Mouse (Mus musculus) stomach, embryonic 14.5 days (tissue): ENCODE data around the gene Gpr61. TPM values are rescaled to one million over a fixed set of nuclear protein-coding genes. Genes with fewer than 3 reads are reported as not detected.

Source experiments
- ATAC-seq: fragments of 200-750 bp; cut with Nextera tagmentation; 2 replicates; pipeline ENCODE4 v1.8.0; 2017; ENCODE audit warnings: low read depth, moderate TSS enrichment; ENCODE audit not compliant: insufficient number of reproducible peaks, insufficient read depth, low FRiP score
- H3K27ac ChIP-seq: fragments of 300-500 bp; sonication (generic); 2 replicates; pipeline ENCODE4 v1.5.1; 2014; ENCODE audit warnings: mild to moderate bottlenecking, low read length, moderate library complexity, mixed read lengths
- H3K27me3 ChIP-seq: fragments of 300-500 bp; sonication (generic); 2 replicates; pipeline ENCODE4 v1.6.1; 2014; ENCODE audit warnings: low read length, control low read depth, mixed read lengths; ENCODE audit not compliant: control insufficient read depth, insufficient read depth
- H3K36me3 ChIP-seq: fragments of 300-500 bp; sonication (generic); 2 replicates; pipeline ENCODE4 v1.6.1; 2014; ENCODE audit warnings: mild to moderate bottlenecking, control low read depth, low read length, moderate library complexity, mixed read lengths; ENCODE audit not compliant: control insufficient read depth, insufficient read depth
- H3K4me1 ChIP-seq: fragments of 300-500 bp; sonication (generic); 2 replicates; pipeline ENCODE4 v1.6.1; 2014; ENCODE audit warnings: low read length, control low read depth, mixed read lengths; ENCODE audit not compliant: control insufficient read depth, insufficient read depth
- H3K4me2 ChIP-seq: fragments of 300-500 bp; sonication (generic); replicated peaks from 2 replicates; pipeline ENCODE4 v1.6.1; 2014; ENCODE audit warnings: low read depth, low read length, control low read depth
- H3K4me3 ChIP-seq: fragments of 300-500 bp; sonication (generic); 2 replicates; pipeline ENCODE4 v1.5.1; 2014; ENCODE audit warnings: low read depth, low read length, control low read depth
- H3K9ac ChIP-seq: fragments of 300-500 bp; sonication (generic); replicated peaks from 2 replicates; pipeline ENCODE4 v1.6.1; 2014; ENCODE audit warnings: low read depth, mild to moderate bottlenecking, control low read depth, low read length, moderate library complexity, mixed read lengths
- H3K9me3 ChIP-seq: fragments of 300-500 bp; sonication (generic); 2 replicates; pipeline ENCODE4 v1.6.1; 2016; ENCODE audit warnings: low read depth, low read length, control low read depth; ENCODE audit not compliant: control insufficient read depth
- WGBS: fragments of 180-500 bp; shearing (Covaris S2); extraction: QIAGEN DNeasy Blood & Tissue Kit; methylation state at CpG from one replicate; pipeline ENCODE4 v1.1.7; 2014; 5-methylcytosine and 5-hydroxymethylcytosine counted together
- polyA plus RNA-seq: library from polyadenylated mRNA; unstranded; fragments of >200 nt; fragmentation: Nextera tagmentation; extraction: Ambion mirVana; gene quantifications from 2 replicates; pipeline ENCODE4 v1.2.1, GENCODE M21; 2014

Gpr61 gene
- polyA plus RNA-seq, 1 experiment from 2014 or later = 0.26 TPM

- Histone ChIP-seq H3K4me3 (no peak overlapping the region), H3K9me3 (no peaks in the 10 kb centered on the region), H3K36me3 (no peaks in the 10 kb centered on the region), H3K27me3 (no peaks in the 10 kb centered on the region), H3K27ac (no peak overlapping the region), H3K4me1 (0 out of 2 replicates have a peak, but pooled peaks cover 4% of the 10 kb centered on the region), H3K9ac (no peak overlapping the region), H3K4me2 (no peak overlapping the region)
- 93% methylated on average over 4 of the region's 4 CpGs for WGBS
- no peak for ATAC-seq
Observed at GRCm38 (mm10) chr3:108129804-108130203, 24.9 kb downstream of the Gpr61 start.

DNA sequence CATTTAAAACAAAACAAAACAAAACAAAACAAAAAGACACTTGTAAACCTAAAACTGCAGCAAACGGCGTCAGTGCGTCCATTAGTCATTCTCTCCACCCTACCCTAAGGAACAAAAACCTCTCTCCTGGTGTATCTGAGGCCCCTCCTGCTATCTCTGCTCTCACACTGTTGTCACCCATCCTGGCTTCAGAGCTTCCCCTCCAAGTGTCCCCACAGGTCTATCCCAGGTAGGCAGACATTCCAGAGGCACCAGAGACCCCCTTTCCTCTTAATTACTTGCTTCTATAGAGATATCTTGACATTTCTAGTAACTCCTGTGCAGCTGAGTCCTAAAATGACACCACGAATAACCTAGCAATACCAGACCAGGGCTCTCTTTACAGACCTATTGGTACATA is 25.3 kb downstream of the Gpr61 start:
- H3K9me3 ChIP-seq = no peaks in the 10 kb centered on the region
- H3K9ac ChIP-seq = no peak overlapping the region
- H3K36me3 ChIP-seq = no peaks in the 10 kb centered on the region
- H3K4me2 ChIP-seq = no peak overlapping the region
- 84% methylated on average over 4 of the region's 4 CpGs for WGBS
- no peaks in the 10 kb centered on the region for H3K27me3 ChIP-seq
- H3K4me3 ChIP-seq = no peak overlapping the region
- ATAC-seq = no peak
- 0 out of 2 replicates have a peak, but pooled peaks cover 4% of the 10 kb centered on the region for H3K4me1 ChIP-seq
- no peak overlapping the region for H3K27ac ChIP-seq

GRCm38 (mm10) chr3:108128520-108128919 is 26.2 kb downstream of the Gpr61 start:
- WGBS = 68% methylated on average over 5 of the region's 5 CpGs

GRCm38 (mm10) chr3:108126327-108126726 is 28.4 kb downstream of the Gpr61 start:
- no peaks in the 10 kb centered on the region for H3K27me3 ChIP-seq
- peaks cover 17% of the 10 kb centered on the region for H3K36me3 ChIP-seq
- no peak overlapping the region for H3K9ac ChIP-seq
- no peak for ATAC-seq
- H3K4me3 ChIP-seq = no peak overlapping the region
- no peak overlapping the region for H3K27ac ChIP-seq
- 0 out of 2 replicates have a peak, but pooled peaks cover 4% of the 10 kb centered on the region for H3K4me1 ChIP-seq
- no peak overlapping the region for H3K4me2 ChIP-seq
- no peaks in the 10 kb centered on the region for H3K9me3 ChIP-seq
- WGBS = 82% methylated on average over 3 of the region's 3 CpGs

More at GRCm38 (mm10) chr3:108128520-108128919, 26.2 kb downstream of the Gpr61 start:
- H3K4me3 ChIP-seq = no peak overlapping the region
- no peak overlapping the region for H3K4me2 ChIP-seq
- no peak for ATAC-seq
- no peaks in the 10 kb centered on the region for H3K27me3 ChIP-seq
- 0 out of 2 replicates have a peak, but pooled peaks cover 4% of the 10 kb centered on the region for H3K4me1 ChIP-seq
- H3K9me3 ChIP-seq = no peaks in the 10 kb centered on the region
- no peaks in the 10 kb centered on the region for H3K36me3 ChIP-seq
- no peak overlapping the region for H3K27ac ChIP-seq
- H3K9ac ChIP-seq = no peak overlapping the region

DNA sequence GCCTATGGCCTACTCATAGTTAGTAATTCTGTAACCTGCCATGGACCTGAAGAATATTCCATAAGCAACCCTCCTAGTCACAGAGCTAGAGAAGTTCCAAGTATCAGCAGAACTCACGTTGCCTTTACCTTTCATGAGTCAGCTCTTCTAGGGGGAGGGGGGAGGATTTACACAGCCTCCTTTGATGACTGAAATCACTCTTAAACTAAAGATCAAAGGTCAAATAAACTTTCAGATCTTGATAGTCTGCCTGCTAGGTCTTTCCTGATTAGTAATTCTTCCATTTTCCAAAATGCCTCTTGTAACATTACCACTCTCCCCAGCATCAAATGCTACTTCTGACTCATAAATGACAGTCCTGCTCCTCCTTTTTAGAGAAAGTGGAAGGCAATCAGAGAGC is 30.6 kb downstream of the Gpr61 start:
- Histone ChIP-seq H3K4me3 (no peak overlapping the region), H3K4me2 (no peak overlapping the region), H3K9me3 (no peaks in the 10 kb centered on the region), H3K36me3 (peaks cover 29% of the 10 kb centered on the region), H3K27ac (no peak overlapping the region), H3K4me1 (no peaks in the 10 kb centered on the region), H3K27me3 (no peaks in the 10 kb centered on the region), H3K9ac (no peak overlapping the region)
- ATAC-seq = no peak
- 44% methylated on average over 1 of the region's 1 CpGs for WGBS

GRCm38 (mm10) chr3:108123242-108123641 is 31.4 kb downstream of the Gpr61 start:
- no peak overlapping the region for H3K27ac ChIP-seq
- no peak for ATAC-seq
- no peak overlapping the region for H3K4me3 ChIP-seq
- no peaks in the 10 kb centered on the region for H3K9me3 ChIP-seq
- peaks cover 34% of the 10 kb centered on the region for H3K36me3 ChIP-seq
- H3K27me3 ChIP-seq = no peaks in the 10 kb centered on the region
- WGBS = 88% methylated on average over 5 of the region's 5 CpGs
- no peaks in the 10 kb centered on the region for H3K4me1 ChIP-seq
- H3K4me2 ChIP-seq = no peak overlapping the region
- no peak overlapping the region for H3K9ac ChIP-seq

- no peaks in the 10 kb centered on the region for H3K27me3 ChIP-seq
- H3K4me2 ChIP-seq = no peak overlapping the region
- H3K36me3 ChIP-seq = peaks cover 44% of the 10 kb centered on the region
- H3K9ac ChIP-seq = no peak overlapping the region
- WGBS = 77% methylated on average over 3 of the region's 3 CpGs
- H3K9me3 ChIP-seq = no peaks in the 10 kb centered on the region
- H3K27ac ChIP-seq = no peak overlapping the region
- H3K4me3 ChIP-seq = no peak overlapping the region
- ATAC-seq = no peak
- no peaks in the 10 kb centered on the region for H3K4me1 ChIP-seq
Observed at GRCm38 (mm10) chr3:108121101-108121500, 33.6 kb downstream of the Gpr61 start.

GRCm38 (mm10) chr3:108117465-108117864 is 37.2 kb downstream of the Gpr61 start:
- ATAC-seq = no peak
- Histone ChIP-seq H3K27ac (no peak overlapping the region), H3K9ac (no peak overlapping the region), H3K4me3 (no peak overlapping the region), H3K9me3 (no peaks in the 10 kb centered on the region), H3K27me3 (no peaks in the 10 kb centered on the region), H3K4me2 (no peak overlapping the region), H3K36me3 (peaks cover 51% of the 10 kb centered on the region), H3K4me1 (no peaks in the 10 kb centered on the region)
- 78% methylated on average over 6 of the region's 6 CpGs for WGBS

DNA sequence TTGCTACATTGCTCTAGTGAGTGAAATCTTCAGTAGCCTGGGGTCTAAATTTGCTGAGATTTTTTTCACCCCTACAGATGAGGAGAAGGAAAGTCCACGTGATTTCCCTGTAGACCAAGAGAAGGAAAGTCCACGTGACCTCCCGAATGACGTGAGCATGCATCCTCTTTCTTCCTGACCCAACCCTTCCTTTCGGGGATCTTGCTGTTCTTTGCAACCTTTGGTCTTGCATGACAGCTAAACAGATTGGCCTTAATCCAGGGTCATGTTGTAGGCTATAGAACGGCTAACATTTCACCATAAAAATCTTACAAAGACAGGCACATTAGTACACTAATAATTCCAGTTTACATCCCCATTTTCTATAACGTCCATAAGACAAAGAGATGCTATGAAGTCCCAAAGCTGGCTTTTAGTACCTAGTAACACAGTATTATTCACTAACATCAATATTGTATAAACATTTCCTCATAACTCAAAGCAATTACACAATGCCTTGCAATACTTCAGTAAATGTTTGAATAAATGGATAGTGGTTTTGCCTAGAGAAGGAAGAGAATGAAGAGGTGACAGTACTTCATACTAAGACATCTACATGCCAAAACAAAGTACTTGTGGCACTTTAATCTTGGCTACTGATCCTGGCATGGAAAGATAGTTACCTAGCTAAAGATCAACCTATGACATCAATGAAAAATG is 40.9 kb downstream of the Gpr61 start:
- Histone ChIP-seq H3K36me3 (peaks cover 58% of the 10 kb centered on the region), H3K9ac (no peak overlapping the region), H3K4me3 (no peak overlapping the region), H3K4me1 (no peaks in the 10 kb centered on the region), H3K27me3 (no peaks in the 10 kb centered on the region), H3K4me2 (no peak overlapping the region), H3K27ac (no peak overlapping the region), H3K9me3 (no peaks in the 10 kb centered on the region)
- WGBS = 84% methylated on average over 7 of the region's 7 CpGs
- no peak for ATAC-seq
